Mouse (Mus musculus) heart, postnatal 4 days (tissue): ENCODE measurements around the gene Gm12887. TPM values are rescaled to one million over a fixed set of nuclear protein-coding genes. Genes with fewer than 3 reads are reported as not detected.

Experiments
- DNase-seq: peaks from one replicate; pipeline ENCODE4 v3.0.0; 2021
- total RNA-seq, 2 experiments: library from RNA; stranded (reverse); gene quantifications; 2 replicates each; pipeline ENCODE4 v1.2.3; 2021

Gene Gm12887
- not detected for total RNA-seq

GRCm38 (mm10) chr4:121622003-121622402, at the start of gene Gm12887:
Gene Gm12887, minus strand, starts transcription at chr4:121622103.
- DNase-seq = no peak

GRCm38 (mm10) chr4:121657040-121657439, 35.1 kb upstream of the Gm12887 start:
- DNase-seq = no peak

Other genes starting within 250 kb of the Gm12887 start
- not detected for gene Gm12886, start 199.0 kb downstream of the Gm12887 start, total RNA-seq